Mouse (Mus musculus) erythroid progenitor cell, adult 5-6 weeks (primary cell): ENCODE data around the gene Shroom2. TPM values are rescaled to one million over a fixed set of nuclear protein-coding genes. Genes with fewer than 3 reads are reported as not detected.
"Not testable (repeated sequence)": the region's sequence is repeated elsewhere in the genome, so short reads cannot be mapped to it uniquely, and the experiment has no call there.

Experiments used
- ATAC-seq: replicated peaks from 2 replicates; pipeline ENCODE4 v1.8.0; 2016; ENCODE audit warnings: moderate number of reproducible peaks, mild to moderate bottlenecking, moderate TSS enrichment, inconsistent platforms; ENCODE audit not compliant: poor library complexity, low FRiP score, severe bottlenecking
- total RNA-seq, 2 experiments: library from RNA; stranded (forward) in 1 of 2; stranded (reverse) in 1 of 2; fragments of 150-400 nt in 1 of 2; fragments of 186-747, 209-891 nt in 1 of 2; gene quantifications; 2 replicates each; pipeline versions ENCODE4 v1.2.3 to v1.2.4; 2015 to 2017; ENCODE audit warnings: low replicate concordance in 2 of 2

Shroom2 gene
- total RNA-seq (2015; ENCODE audit: low replicate concordance) (not detected in 2 replicates), total RNA-seq (2017; ENCODE audit: low replicate concordance) (not detected in 2 replicates)

- ATAC-seq = no peak
Measured at GRCm38 (mm10) chrX:152768891-152769599, at the start of gene Shroom2. Gene Shroom2, minus strand, starts transcription at chrX:152769465.

DNA sequence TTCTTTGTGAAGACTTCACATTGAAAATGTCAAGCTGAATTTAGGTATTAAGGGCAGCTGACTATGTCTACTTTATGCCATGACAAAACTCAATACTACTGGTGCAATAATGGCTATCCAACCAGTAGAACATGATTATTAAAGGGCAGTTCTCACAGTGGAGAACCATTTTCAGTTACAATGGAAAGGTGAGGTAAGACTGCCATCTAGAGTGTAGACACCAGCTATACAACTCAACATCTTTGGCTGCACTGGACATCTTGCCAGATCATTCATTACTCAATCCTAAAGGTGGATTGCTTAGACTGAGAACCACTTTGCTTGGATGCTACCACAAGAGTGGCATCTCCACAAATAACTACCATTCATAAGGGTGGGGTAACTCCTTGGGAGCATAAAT is 49.7 kb upstream of the Shroom2 start:
- no peak for ATAC-seq

DNA sequence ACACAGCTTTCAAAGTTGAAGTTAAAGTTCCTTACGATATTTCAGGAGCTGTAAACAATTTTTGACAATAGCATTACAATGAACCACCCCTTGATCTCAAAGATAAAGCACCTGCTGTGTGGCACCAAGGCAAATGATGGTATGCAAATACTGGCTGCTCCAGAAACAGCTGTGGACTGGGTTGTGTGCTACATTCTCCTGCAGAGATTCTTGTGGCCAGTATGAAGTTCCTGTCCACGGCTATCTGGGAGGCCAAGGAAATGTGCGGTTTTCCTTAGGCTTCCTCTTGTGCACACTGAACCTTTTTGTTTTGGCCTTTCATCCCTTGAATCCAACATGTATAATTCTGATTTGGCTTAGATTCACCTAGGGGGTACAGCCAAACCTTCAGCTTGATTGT is 44.1 kb upstream of the Shroom2 start:
- ATAC-seq = no peak

DNA sequence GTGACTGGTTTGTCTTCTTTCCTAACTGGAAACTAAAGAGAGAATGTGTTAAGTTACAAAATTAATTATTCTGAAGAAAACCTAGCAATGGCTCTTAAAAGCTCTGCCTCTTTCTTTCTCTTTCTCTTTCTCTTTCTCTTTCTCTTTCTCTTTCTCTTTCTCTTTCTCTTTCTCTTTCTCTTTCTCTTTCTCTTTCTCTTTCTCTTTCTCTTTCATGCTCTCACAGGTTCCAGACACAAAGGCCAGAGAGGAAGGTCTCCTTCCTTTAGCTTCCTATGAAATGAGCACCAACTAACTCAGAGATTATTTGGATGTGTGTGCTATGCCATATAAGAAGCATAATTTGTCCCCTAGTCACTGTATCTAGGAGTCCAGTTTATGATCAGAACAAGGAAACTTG is 36.1 kb upstream of the Shroom2 start:
- ATAC-seq = no peak

GRCm38 (mm10) chrX:152788611-152789010 is 19.3 kb upstream of the Shroom2 start:
- ATAC-seq = no peak

GRCm38 (mm10) chrX:152788129-152788528 is 18.9 kb upstream of the Shroom2 start:
- no peak for ATAC-seq

- no peak for ATAC-seq
Measured at GRCm38 (mm10) chrX:152781720-152782403, 12.6 kb upstream of the Shroom2 start, which contains the start of gene Gpr143. Gene Gpr143, plus strand, starts transcription at chrX:152781921.

GRCm38 (mm10) chrX:152769600-152770157 is 414 bp upstream of the Shroom2 start:
- ATAC-seq = no peak

GRCm38 (mm10) chrX:152764171-152764570 is 5.1 kb downstream of the Shroom2 start:
- no peak for ATAC-seq

- no peak for ATAC-seq
Measured at GRCm38 (mm10) chrX:152762855-152763254, 6.4 kb downstream of the Shroom2 start.

DNA sequence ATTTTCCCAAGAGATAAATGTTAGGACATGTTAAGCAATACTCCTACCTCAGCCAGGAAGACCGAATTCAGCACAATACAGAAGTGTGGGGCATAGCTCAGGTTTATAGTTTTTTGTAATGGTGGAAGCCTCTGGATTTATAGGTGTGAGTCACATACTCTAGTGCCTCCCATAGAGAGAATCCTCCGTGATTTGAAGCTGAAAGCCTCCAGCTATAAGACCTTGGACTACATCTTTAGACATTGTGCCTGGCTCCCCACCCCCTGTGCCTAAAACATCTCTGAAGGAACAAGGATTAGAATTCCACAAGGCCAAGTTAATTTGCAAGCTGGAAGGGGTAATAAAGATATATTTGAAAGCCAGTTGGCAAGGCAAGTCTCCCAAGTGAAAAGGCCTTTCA is 6.8 kb downstream of the Shroom2 start:
- no peak for ATAC-seq

DNA sequence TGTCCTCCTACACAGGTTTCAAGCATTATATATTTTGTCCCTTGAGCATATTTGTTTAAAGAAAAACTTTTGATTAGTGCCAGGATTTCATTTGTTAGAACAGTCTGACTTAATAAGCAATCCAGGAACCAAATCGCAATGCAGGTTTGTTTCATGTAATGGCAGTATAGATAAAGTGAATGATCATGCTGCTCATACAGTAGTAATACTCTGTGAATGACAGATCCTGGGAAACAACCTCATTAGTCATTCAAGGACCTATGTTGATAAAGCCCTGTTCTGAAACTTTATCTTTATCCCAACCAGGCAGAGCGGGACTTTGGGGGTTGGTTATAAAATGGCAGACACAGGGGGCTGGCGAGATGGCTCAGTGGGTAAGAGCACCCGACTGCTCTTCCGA is 13.0 kb downstream of the Shroom2 start:
- ATAC-seq = no peak

GRCm38 (mm10) chrX:152755819-152756218 is 13.4 kb downstream of the Shroom2 start:
- no peak for ATAC-seq

DNA sequence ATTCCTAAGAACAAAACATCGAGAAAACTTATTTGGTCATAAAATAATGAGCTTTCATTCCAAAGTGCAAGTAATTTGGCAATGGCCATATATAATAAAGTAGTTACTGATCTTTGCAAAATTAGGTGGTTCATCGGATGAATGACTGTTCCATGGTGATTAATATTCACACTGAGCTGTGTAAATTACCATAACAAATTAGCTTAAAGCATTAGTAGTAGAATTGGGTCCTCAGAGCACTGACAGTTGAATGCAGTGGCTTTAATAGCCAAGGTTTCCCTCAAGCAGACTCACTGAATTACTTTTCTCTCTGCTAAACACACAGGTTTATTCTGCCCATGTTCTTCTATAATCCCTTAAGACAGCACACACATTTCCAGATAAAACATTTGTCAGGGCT is 23.3 kb downstream of the Shroom2 start:
- no peak for ATAC-seq

DNA sequence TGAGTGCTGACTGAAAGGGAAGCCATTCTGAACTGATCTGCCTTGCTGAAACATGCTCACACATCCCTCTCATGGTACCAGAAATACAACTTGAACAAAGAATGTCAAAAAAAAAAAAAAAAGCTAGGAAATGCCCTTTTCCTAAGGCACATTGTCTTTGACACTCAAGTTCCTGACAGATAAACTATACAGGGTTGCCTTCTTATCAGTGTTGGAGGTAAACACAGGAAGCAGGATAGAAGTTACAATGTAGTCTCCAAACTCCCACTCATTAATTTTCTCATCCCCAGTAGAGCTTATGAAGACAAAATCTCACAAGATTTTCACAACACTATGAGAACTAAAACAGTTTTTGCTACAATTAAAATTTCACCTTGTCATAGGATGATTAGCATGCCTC is 25.6 kb downstream of the Shroom2 start:
- no peak for ATAC-seq

GRCm38 (mm10) chrX:152738759-152739368 is 30.4 kb downstream of the Shroom2 start:
- no peak for ATAC-seq

- no peak for ATAC-seq
Measured at GRCm38 (mm10) chrX:152738191-152738590, 31.1 kb downstream of the Shroom2 start.

- no peak for ATAC-seq
Measured at GRCm38 (mm10) chrX:152735283-152735682, 34.0 kb downstream of the Shroom2 start.

- ATAC-seq = no peak
Measured at GRCm38 (mm10) chrX:152716693-152717092, 52.6 kb downstream of the Shroom2 start.

GRCm38 (mm10) chrX:152710715-152711114 is 58.5 kb downstream of the Shroom2 start:
- not testable (repeated sequence) for ATAC-seq

DNA sequence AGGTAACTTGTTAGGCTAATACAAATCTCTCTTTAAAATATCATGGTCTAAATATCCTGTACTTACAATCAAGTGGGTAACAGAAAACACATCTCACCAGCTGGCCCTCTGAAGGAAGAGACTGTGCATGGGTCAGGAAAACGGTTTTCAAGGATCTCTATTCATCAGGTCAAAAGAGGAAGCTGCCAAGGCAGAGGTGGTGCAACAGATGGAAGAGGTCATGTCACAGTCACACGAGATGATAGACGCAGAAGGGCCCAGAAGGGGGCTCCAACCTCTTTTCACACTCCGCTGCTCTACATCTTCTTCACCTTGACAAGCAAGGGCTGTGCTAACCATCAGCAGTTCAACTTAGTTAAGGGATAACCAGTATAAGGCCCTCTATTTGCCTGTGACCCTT is 60.9 kb downstream of the Shroom2 start:
- no peak for ATAC-seq
